Mouse (Mus musculus) cerebellum, adult 11-12 months (tissue): ENCODE measurements around the gene Phykpl.
"Not testable (repeated sequence)": the region's sequence is repeated elsewhere in the genome, so short reads cannot be mapped to it uniquely, and the experiment has no call there.

Source experiments
- DNase-seq: peaks from one replicate; pipeline ENCODE4 v3.0.0; 2022

Gene Phykpl

GRCm38 (mm10) chr11:51619409-51620060 is 35.0 kb downstream of the Phykpl start, which contains the start of gene Nhp2:
Gene Nhp2 (plus strand): TSS chr11:51619735.
- DNase-seq = peak; percentile 95

- no peak for DNase-seq
Measured at GRCm38 (mm10) chr11:51620084-51620483, 35.5 kb downstream of the Phykpl start.

GRCm38 (mm10) chr11:51621776-51622175 is 37.2 kb downstream of the Phykpl start:
- DNase-seq = no peak

GRCm38 (mm10) chr11:51622971-51623491 is 38.5 kb downstream of the Phykpl start:
- no peak for DNase-seq

GRCm38 (mm10) chr11:51625187-51625820 is 40.7 kb downstream of the Phykpl start:
- no peak for DNase-seq

- peak; percentile 63 for DNase-seq
Measured at GRCm38 (mm10) chr11:51627425-51627824, 42.9 kb downstream of the Phykpl start.

- DNase-seq = no peak
Measured at GRCm38 (mm10) chr11:51627907-51628306, 43.4 kb downstream of the Phykpl start.

- no peak for DNase-seq
Measured at GRCm38 (mm10) chr11:51629651-51630314, 45.2 kb downstream of the Phykpl start.

- DNase-seq = no peak
Measured at GRCm38 (mm10) chr11:51632130-51632753, 47.7 kb downstream of the Phykpl start.

- DNase-seq = not testable (repeated sequence)
Measured at GRCm38 (mm10) chr11:51633200-51633599, 48.6 kb downstream of the Phykpl start.

GRCm38 (mm10) chr11:51633721-51634120 is 49.2 kb downstream of the Phykpl start:
- no peak for DNase-seq

- no peak for DNase-seq
Measured at GRCm38 (mm10) chr11:51635127-51635524, 50.6 kb downstream of the Phykpl start.

GRCm38 (mm10) chr11:51635525-51636322 is 51.2 kb downstream of the Phykpl start, which contains the start of gene Rmnd5b:
Gene Rmnd5b (minus strand): TSS chr11:51635896.
- DNase-seq = peak; percentile 92

GRCm38 (mm10) chr11:51636323-51636684 is 51.7 kb downstream of the Phykpl start:
- peak; percentile 61 for DNase-seq

GRCm38 (mm10) chr11:51637971-51638414 is 53.4 kb downstream of the Phykpl start:
- no peak for DNase-seq

GRCm38 (mm10) chr11:51638497-51638896 is 53.9 kb downstream of the Phykpl start:
- no peak for DNase-seq

GRCm38 (mm10) chr11:51640748-51641147 is 56.2 kb downstream of the Phykpl start:
- DNase-seq = no peak

- DNase-seq = no peak
Measured at GRCm38 (mm10) chr11:51643202-51643601, 58.6 kb downstream of the Phykpl start.

GRCm38 (mm10) chr11:51643761-51644160 is 59.2 kb downstream of the Phykpl start:
- peak; percentile 64 for DNase-seq

GRCm38 (mm10) chr11:51644217-51644616 is 59.7 kb downstream of the Phykpl start:
- no peak for DNase-seq

GRCm38 (mm10) chr11:51645293-51645692 is 60.7 kb downstream of the Phykpl start:
- no peak for DNase-seq

- no peak for DNase-seq
Measured at GRCm38 (mm10) chr11:51646245-51646644, 61.7 kb downstream of the Phykpl start.
